Mouse (Mus musculus): ENCODE results near the gene Parva. TPM values are rescaled to one million over a fixed set of nuclear protein-coding genes. Genes with fewer than 3 reads are reported as not detected.

The Parva gene
- 13.2 and 13.6 TPM in 2 replicates for polyA plus RNA-seq (2016; fragmentation: Nextera tagmentation; extraction: Ambion mirVana)

DNA sequence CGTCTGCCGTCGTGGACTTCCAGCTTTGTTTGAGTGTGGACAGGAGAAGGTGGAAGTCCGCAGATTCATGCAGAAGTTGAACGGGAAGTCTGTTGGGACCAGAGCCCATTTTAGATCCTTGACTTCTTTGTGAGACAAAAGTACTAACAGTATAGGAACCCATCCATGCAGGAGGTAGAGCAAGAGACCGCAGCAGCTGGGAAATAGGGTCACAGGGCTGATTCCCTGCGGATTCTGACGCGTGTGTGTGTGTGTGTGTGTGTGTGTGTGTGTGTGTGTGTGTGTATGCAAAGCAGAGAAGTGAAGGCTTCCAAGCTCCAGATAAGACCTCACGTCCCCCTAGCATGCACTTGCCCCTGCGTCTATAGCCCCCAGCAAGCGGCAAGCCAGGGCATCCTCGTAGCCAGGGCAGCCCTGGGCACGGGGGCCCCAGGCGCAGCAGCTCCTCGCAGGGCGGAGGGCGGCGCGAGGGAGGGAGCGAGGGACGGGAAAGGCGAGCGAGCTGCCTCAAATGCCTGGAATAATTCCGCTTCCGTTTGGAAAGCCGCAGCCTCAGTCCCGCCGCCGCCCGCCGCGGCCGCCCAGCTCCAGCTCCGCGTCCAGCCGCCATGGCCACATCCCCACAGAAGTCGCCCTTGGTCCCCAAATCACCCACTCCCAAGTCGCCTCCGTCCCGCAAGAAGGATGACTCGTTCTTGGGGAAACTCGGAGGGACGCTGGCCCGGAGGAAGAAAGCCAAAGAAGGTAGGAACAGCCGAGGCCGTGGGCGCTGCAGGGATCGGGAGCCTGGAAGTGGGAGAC, at the start of gene Parva:
Parva (plus strand) TSS at position 149 of the 801 bp plus-strand sequence.
- Histone ChIP-seq H3K27me3 (replicated peaks) (peaks cover 40% of the 10 kb centered on the region), H3K4me2 (peak within 1 kb of the TSS; percentile 59), H3K9me3 (replicated peaks) (no peaks in the 10 kb centered on the region), H3K9ac (peak within 1 kb of the TSS; percentile 61), H3K27ac (peak within 1 kb of the TSS; percentile 70), H3K4me3 (peak within 1 kb of the TSS; percentile 54), H3K4me1 (no peaks in the 10 kb centered on the region), H3K36me3 (no peaks in the 10 kb centered on the region)
- ATAC-seq: no peak
- WGBS (ENCODE audit: insufficient replicate concordance): 5% methylated on average over 48 of the region's 49 CpGs

DNA sequence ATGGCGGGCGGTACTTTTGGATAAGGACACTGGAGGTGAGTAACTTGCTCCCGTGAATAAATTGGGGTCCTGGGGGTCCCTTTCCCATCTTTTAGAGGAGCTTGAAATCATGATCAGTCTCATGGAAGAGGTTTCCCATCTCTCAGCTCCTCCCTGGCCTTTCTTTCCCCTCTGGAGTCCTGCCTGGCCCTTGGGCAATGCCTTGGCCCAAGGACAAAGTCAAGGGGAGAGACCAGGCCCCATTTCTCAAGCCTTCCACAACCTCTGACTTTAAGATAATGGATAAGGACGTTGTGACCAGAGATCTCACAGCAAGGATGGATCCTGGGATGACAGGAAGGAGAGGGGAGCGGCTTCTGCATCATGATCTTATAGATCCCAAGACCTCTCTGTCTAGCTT, 49.2 kb upstream of the Parva start:
- no peak for ATAC-seq
- no peaks in the 10 kb centered on the region for H3K4me1 ChIP-seq
- H3K27me3 ChIP-seq (replicated peaks): no peaks in the 10 kb centered on the region; the same call in 1 of the 2 replicates
- H3K9me3 ChIP-seq (replicated peaks): no peaks in the 10 kb centered on the region
- H3K36me3 ChIP-seq: no peaks in the 10 kb centered on the region
- H3K4me3 ChIP-seq: no peak overlapping the region
- WGBS (ENCODE audit: insufficient replicate concordance): 57% methylated on average over 5 of the region's 5 CpGs
- H3K9ac ChIP-seq: no peak overlapping the region
- no peak overlapping the region for H3K4me2 ChIP-seq
- no peak overlapping the region for H3K27ac ChIP-seq

DNA sequence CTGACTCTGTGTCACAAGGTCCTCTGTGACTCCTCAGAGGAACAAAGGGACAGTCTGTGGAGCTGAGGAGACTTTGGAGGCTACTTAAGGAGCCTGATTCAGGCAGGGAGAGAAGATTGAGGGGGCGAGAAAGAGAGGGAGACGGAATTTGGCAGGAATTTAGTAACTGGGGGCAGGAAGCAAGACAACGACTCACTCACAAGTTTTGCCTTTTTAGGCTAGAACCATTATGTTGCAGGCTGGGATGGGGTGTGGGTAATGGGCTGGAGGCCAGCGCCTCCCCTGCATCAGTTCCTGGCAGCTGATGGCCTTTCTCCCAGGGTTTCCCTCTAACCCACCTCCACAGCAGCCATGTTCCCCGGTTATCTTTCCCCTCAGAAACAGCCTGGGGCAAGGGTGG, 48.8 kb upstream of the Parva start:
- no peaks in the 10 kb centered on the region for H3K4me1 ChIP-seq
- no peak overlapping the region for H3K4me2 ChIP-seq
- no peak overlapping the region for H3K27ac ChIP-seq
- no peak overlapping the region for H3K9ac ChIP-seq
- H3K36me3 ChIP-seq: no peaks in the 10 kb centered on the region
- WGBS (ENCODE audit: insufficient replicate concordance): 65% methylated on average over 5 of the region's 5 CpGs
- no peaks in the 10 kb centered on the region for H3K9me3 ChIP-seq (replicated peaks)
- H3K27me3 ChIP-seq (replicated peaks): no peaks in the 10 kb centered on the region; the same call in 1 of the 2 replicates
- H3K4me3 ChIP-seq: no peak overlapping the region
- ATAC-seq: no peak

DNA sequence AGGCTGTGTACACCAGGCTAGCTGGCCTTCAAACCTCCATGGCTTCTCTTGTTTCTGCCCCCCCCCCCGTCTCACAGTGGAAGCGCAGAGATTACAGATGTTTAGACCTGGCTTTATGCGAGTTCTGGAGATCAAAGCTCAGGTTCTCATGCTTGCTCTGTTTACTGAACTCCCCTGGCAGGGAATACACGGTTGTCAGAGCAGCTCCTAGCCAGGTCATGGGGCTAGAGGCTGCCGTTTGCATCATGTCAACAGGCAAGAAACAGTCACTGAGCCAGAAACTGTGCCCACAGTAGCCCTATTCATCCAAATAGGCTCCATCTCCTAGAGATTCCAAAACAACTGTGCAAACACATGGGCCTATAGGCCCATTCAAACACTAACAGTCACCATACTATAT, 40.8 kb upstream of the Parva start:
- Histone ChIP-seq H3K4me2 (no peak overlapping the region), H3K9me3 (replicated peaks) (no peaks in the 10 kb centered on the region), H3K4me3 (no peak overlapping the region), H3K27ac (no peak overlapping the region), H3K4me1 (no peaks in the 10 kb centered on the region), H3K36me3 (no peaks in the 10 kb centered on the region), H3K27me3 (replicated peaks) (peaks cover 12% of the 10 kb centered on the region; the same call in 1 of the 2 replicates), H3K9ac (no peak overlapping the region)
- WGBS (ENCODE audit: insufficient replicate concordance): 46% methylated on average over 5 of the region's 5 CpGs
- no peak for ATAC-seq

DNA sequence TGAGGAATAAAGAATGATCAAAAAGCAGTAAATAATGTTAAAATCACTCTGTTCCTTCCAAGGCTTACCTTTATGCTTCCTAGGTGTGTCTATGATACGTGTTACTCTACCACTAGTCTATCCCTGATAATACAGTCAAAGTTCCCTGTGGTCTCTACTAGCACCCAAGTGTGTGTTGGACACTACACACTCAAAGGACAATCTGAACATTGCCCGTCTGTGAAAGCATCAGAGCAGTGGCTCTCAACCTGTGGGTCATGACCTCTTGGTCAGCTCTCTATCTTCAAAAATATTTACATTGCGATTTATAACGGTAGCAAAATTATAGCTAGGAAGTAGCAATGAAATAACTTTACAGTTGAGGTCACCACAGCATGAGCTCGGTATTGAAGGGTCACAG, 39.4 kb upstream of the Parva start:
- Histone ChIP-seq H3K27ac (no peak overlapping the region), H3K36me3 (no peaks in the 10 kb centered on the region), H3K4me1 (no peaks in the 10 kb centered on the region), H3K9ac (no peak overlapping the region), H3K27me3 (replicated peaks) (peaks cover 17% of the 10 kb centered on the region; the same call in 1 of the 2 replicates), H3K4me2 (no peak overlapping the region), H3K4me3 (no peak overlapping the region), H3K9me3 (replicated peaks) (no peaks in the 10 kb centered on the region)
- WGBS (ENCODE audit: insufficient replicate concordance): 56% methylated on average over 5 of the region's 5 CpGs
- no peak for ATAC-seq

DNA sequence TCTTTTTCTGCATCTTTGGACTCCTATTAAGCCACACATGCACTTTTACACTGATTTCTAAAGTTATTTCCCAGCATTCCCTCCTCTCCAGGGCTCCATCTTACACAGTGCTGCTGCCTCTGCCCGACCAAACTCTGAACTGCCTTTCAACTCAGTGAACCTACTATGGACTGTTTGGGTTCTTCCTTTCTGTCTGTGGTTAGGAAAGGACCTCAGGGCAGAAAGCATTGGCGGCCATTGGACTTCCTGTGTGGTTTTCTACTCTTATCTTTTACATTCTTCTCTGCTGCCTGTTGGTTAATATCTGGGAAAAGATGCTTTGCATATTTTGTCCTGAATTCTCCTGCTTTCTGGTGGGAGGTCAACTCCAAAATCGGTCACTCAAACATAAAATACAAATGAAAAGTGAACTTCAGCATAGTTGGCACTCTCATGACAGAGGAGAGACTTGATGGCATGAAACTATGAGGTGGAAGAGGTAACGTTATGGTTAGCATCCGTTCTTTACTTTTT, 38.9 kb upstream of the Parva start:
- WGBS (ENCODE audit: insufficient replicate concordance): 26% methylated on average over 5 of the region's 5 CpGs
- ATAC-seq: no peak
- no peaks in the 10 kb centered on the region for H3K36me3 ChIP-seq
- H3K4me1 ChIP-seq: no peaks in the 10 kb centered on the region
- H3K4me3 ChIP-seq: no peak overlapping the region
- no peak overlapping the region for H3K27ac ChIP-seq
- H3K27me3 ChIP-seq (replicated peaks): peaks cover 17% of the 10 kb centered on the region; the same call in 1 of the 2 replicates
- H3K4me2 ChIP-seq: no peak overlapping the region
- no peaks in the 10 kb centered on the region for H3K9me3 ChIP-seq (replicated peaks)
- no peak overlapping the region for H3K9ac ChIP-seq

DNA sequence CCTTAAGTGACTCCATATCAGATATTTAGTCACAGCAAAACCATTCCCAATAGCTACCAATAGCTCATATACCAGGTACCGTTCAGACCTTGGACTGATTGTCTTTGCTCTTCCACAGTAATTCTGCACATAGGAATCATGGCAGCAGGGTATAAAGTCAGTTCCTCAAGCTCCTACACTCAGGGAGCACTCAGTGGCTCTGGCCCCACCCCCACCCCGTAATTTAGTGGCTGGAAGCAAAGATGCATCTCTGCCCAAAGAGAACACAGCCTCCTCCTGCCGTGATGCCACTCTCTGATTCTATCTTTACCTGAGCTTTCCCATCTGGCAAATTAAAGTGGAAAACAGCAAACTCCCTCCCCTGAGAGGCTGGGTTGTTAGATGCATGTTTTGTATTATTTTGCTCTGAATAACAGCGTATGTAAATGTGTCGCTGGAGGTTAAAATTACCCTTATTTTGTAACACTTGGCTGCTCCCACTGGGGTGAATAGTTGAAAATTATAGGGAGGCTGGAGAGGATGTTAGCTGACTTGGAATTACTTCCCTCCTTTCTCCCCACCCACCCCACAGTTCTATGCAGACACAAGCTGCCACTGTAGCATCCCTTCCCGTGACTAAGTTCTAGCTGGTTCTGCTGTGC, 37.6 kb upstream of the Parva start:
- Histone ChIP-seq H3K4me2 (no peak overlapping the region), H3K36me3 (no peaks in the 10 kb centered on the region), H3K4me1 (no peaks in the 10 kb centered on the region), H3K27me3 (replicated peaks) (peaks cover 20% of the 10 kb centered on the region; the same call in 1 of the 2 replicates), H3K9me3 (replicated peaks) (no peaks in the 10 kb centered on the region), H3K27ac (0 out of 2 replicates have a peak overlapping the region, but pooled peaks have one; percentile 5), H3K4me3 (no peak overlapping the region), H3K9ac (no peak overlapping the region)
- no peak for ATAC-seq
- 46% methylated on average over 6 of the region's 6 CpGs for WGBS (ENCODE audit: insufficient replicate concordance)

DNA sequence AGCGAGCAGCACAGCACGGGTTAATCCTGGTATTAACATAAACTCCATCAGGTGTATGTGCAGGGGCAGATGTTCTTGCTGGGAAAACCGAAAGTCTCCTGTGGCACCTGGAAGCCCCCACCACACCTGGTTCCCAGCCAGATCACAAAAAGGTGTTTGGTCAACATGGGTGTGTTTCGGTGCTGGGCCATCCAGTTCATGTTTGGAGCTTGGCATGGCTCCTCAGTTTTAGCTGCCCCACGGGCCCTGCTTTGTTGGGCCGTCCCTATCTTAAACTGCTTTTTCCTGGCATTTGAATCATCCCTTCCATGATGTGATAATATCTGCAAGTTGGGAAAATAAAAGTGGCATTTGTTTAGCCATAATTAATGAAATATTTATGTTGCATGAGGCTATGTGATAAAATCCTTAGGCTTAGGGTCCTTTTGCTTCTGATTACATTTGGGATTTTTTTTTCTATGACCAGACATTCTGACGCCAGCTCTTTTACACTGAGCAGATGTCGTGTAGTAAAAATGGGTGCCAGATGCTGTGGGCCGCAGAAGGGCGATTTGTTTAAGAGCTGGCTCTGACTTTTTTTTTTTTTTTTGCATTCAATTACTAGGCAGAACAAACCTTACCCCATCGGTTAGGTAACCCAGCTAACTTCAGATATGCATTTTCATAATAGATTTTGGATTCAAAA, 36.9 kb upstream of the Parva start:
- Histone ChIP-seq H3K27me3 (replicated peaks) (peaks cover 22% of the 10 kb centered on the region; the same call in 1 of the 2 replicates), H3K27ac (peak overlapping the region; percentile 5; the same call in 1 of the 2 replicates), H3K4me1 (no peaks in the 10 kb centered on the region), H3K4me2 (no peak overlapping the region), H3K36me3 (no peaks in the 10 kb centered on the region), H3K9ac (no peak overlapping the region), H3K9me3 (replicated peaks) (no peaks in the 10 kb centered on the region), H3K4me3 (no peak overlapping the region)
- ATAC-seq: no peak
- 46% methylated on average over 11 of the region's 11 CpGs for WGBS (ENCODE audit: insufficient replicate concordance)

DNA sequence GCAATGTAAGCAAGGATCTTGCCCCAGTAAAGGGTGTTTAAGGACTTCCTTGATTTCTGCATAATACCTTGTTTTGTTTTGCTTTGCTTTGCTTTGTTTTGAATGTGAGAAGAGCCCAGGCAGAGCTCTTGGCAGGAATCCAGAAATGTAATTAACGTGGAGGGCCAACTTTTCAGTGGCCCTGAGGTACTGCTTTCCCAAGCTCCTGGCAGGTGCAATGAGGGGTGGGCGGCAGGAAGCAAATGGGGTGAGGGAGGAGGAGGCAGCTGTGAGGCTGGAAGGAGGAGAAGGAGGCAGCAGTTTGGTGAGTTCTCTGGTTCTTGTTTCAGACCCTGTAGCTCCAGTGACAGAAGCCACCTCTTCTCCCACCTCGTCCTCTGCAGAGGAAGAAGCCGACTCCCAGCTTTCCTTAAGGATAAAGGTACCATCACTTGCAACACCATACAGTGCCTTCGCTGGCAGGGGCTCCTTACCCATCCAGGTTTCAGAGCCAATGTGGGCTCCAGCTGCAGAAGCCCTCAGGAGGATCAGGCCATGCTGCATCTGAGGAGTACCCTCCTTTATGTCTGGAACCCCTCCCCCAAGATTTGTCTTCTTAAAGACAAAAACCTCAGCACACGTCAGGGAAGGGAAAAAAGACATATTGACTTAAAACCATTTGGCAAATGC, 36.2 kb upstream of the Parva start:
- Histone ChIP-seq H3K27ac (no peak overlapping the region), H3K36me3 (no peaks in the 10 kb centered on the region), H3K4me1 (no peaks in the 10 kb centered on the region), H3K4me3 (no peak overlapping the region), H3K27me3 (replicated peaks) (peaks cover 22% of the 10 kb centered on the region; the same call in 1 of the 2 replicates), H3K4me2 (no peak overlapping the region), H3K9me3 (replicated peaks) (no peaks in the 10 kb centered on the region), H3K9ac (no peak overlapping the region)
- ATAC-seq: no peak
- 32% methylated on average over 6 of the region's 6 CpGs for WGBS (ENCODE audit: insufficient replicate concordance)

DNA sequence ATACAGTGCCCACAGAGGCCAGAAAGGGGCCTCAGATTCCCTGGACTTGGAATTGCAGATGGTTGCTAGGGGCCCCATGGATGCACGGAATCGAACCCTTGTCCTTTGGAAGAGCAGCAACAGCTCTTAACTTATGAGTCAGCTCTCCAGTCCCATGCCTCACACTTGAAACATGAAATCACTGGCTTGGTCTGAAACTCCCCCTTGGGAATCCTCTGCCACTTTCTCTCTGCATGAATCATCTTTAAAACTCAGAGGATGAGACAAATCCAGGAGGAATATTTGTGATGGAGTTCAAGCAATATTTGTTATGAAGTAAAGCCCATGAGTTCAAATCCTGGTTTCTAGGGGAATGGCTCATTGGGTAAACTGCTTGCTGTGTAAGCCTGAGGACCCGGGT, 29.5 kb upstream of the Parva start:
- H3K36me3 ChIP-seq: no peaks in the 10 kb centered on the region
- WGBS (ENCODE audit: insufficient replicate concordance): 66% methylated on average over 3 of the region's 3 CpGs
- no peak for ATAC-seq

DNA sequence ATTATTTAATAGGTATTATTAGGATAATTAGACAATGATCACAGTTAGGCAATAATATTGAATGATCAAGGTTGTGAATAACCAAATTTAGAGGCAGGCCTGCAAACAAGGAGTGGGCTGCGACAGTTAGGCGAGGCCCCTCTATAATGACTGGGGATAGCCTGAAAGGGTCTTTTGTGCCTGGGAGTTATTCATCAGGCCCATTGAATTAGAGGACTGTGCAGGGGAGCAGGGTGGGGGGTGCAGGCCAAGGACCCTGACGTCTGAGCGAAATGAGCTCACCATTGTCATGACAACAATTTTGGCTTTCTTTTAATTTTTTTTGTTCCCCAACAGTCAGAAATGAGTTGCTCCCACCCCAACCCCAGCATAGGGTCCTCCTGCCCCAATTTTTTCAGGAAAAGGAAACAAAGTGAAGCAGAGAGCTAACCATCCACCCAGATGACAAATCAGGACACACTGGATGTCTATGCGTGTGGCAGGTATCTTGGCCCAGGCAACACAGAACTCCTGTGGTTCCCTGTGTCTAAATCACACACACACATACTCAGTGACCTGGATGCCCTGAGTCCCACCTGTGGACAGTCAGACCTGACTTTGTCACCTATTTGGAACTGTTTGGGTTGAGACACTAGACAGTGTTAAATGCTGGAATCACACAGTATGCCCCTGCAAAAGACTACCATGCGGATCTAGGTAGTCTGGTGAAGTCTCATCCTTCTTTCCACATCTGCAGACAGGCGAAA, 27.7 kb upstream of the Parva start:
- no peaks in the 10 kb centered on the region for H3K9me3 ChIP-seq (replicated peaks)
- ATAC-seq: no peak
- no peak overlapping the region for H3K9ac ChIP-seq
- no peak overlapping the region for H3K27ac ChIP-seq
- no peak overlapping the region for H3K4me3 ChIP-seq
- WGBS (ENCODE audit: insufficient replicate concordance): 70% methylated on average over 7 of the region's 7 CpGs
- H3K4me2 ChIP-seq: no peak overlapping the region
- 0 out of 2 replicates have a peak, but pooled peaks cover 4% of the 10 kb centered on the region for H3K27me3 ChIP-seq (replicated peaks)
- no peaks in the 10 kb centered on the region for H3K4me1 ChIP-seq
- no peaks in the 10 kb centered on the region for H3K36me3 ChIP-seq

More for the DNA sequence above, 29.5 kb upstream of the Parva start:
- Histone ChIP-seq H3K27me3 (replicated peaks) (0 out of 2 replicates have a peak, but pooled peaks cover 5% of the 10 kb centered on the region), H3K9me3 (replicated peaks) (no peaks in the 10 kb centered on the region), H3K4me3 (no peak overlapping the region), H3K4me1 (no peaks in the 10 kb centered on the region), H3K27ac (no peak overlapping the region), H3K9ac (no peak overlapping the region), H3K4me2 (no peak overlapping the region)

All from liver, embryonic 12.5 days (tissue).